Mouse (Mus musculus) megakaryocyte-erythroid progenitor cell, adult 5-6 weeks (primary cell): ENCODE data around the gene Miip. TPM values are rescaled to one million over a fixed set of nuclear protein-coding genes. Genes with fewer than 3 reads are reported as not detected.

ENCODE experiments used
- ATAC-seq: replicated peaks from 2 replicates; pipeline ENCODE4 v1.8.0; 2016; ENCODE audit warnings: mild to moderate bottlenecking, inconsistent platforms; ENCODE audit not compliant: severe bottlenecking, poor library complexity, low FRiP score, low TSS enrichment
- total RNA-seq, 2 experiments: library from RNA; stranded (forward) in 1 of 2; stranded (reverse) in 1 of 2; fragments of 200-1000, 215-1000 nt in 1 of 2; fragments of >200 nt in 1 of 2; fragmentation: Nextera tagmentation in 1 of 2; gene quantifications; 2 replicates each; pipeline ENCODE4 v1.2.3; 2014 to 2017

Miip gene
- total RNA-seq (2014; fragmentation: Nextera tagmentation) = 48.9 and 75.8 TPM in 2 replicates
- total RNA-seq (2017) = 30.4 and 36.7 TPM in 2 replicates

DNA sequence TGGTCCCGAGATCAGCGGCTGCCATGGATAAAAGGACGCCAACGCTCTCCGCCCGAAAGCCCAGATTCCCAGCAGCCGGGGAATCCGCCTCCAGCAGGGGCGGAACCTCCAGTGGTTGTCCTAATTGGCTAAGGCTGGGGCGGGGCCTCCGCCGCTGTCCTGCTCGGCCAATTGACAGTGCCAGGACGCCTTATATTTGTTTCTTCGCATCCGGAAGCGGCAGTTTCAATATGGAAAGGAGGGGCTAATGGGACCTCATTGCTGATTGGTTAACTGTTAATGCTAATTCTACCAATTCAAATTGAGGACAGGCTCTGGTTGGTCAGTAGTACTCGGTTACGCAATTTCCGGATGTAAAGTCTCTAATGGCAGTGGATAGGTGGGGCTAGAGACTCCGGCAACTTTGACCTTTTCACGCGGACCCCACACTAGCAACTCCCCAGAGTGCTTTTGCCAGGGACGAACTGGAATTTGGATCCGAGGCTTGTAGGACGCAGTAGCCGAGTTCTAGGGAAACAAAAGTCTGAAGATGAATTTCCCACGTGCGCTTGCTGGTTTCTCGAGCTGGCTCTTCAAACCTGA lies at the start of gene Miip, which contains the start of gene Fv1:
Miip (minus strand) TSS at position 367 of the 582 bp plus-strand sequence.
Fv1 (plus strand) TSS at position 530 of the 582 bp plus-strand sequence.
- ATAC-seq = peak; percentile 91

DNA sequence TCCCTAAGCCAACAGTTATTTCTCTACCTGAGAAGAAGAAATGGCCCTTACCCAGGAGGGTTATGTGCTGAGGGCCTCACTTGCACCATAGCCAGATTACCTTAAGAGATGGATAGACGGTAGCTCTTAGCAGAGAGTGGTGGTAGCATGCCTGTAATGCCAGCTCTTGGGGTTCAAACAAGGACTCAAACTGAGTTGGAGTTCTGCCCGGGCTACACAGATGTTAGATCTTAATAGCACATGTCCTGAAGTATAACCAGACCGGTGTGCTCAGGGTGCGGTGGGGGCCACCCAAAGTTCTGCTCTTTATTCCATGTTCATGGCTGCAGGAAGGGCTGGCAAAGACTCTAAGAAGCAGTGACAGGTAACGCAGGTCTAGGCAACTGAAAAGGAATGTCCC lies 40.9 kb upstream of the Miip start:
- no peak for ATAC-seq

DNA sequence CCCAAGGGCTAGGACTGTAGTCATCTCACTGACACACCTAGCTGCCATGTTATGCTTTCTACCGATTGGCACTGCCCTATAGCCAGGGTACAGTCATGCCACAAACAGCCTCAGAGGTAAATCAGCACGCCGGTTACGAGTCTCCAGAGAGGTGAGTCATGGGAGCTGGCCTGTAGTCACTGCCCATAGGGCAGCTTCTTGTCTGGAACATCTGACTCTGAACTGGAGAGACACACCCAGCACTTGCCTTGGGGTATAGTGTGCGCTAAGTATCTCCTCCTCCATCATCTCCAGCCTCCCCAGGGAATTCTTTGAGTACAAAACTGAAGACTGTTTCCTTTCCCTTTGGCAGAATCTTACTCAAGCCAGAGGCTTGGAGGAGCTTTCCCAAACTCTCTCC lies 37.6 kb upstream of the Miip start:
- ATAC-seq = no peak

DNA sequence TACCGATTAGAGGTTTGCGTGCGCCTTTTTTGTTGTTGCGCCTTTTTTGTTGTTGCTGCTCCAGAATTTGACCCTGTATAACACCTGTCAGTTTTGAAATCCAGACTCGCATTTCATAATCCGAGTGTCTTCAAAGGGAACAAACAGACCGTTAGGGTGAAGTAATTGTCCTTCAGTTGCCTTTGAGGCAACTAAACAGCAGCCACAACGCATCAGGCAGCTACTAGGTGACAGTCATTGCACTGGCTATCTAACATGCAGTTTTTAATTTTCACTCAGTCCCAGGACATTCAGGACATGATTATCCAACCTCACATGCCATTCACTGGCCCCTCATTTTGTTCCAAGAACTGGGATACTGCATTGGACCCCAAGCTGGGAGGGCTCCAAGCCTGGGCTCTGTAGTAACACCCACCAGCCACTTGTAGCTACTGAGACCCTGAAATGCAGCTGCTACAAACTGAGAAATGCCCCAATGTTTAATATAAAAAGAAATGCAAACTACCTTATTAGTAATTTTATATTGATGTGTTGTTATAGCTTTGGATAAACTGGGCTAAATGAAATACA lies 36.6 kb upstream of the Miip start:
- ATAC-seq = no peak

DNA sequence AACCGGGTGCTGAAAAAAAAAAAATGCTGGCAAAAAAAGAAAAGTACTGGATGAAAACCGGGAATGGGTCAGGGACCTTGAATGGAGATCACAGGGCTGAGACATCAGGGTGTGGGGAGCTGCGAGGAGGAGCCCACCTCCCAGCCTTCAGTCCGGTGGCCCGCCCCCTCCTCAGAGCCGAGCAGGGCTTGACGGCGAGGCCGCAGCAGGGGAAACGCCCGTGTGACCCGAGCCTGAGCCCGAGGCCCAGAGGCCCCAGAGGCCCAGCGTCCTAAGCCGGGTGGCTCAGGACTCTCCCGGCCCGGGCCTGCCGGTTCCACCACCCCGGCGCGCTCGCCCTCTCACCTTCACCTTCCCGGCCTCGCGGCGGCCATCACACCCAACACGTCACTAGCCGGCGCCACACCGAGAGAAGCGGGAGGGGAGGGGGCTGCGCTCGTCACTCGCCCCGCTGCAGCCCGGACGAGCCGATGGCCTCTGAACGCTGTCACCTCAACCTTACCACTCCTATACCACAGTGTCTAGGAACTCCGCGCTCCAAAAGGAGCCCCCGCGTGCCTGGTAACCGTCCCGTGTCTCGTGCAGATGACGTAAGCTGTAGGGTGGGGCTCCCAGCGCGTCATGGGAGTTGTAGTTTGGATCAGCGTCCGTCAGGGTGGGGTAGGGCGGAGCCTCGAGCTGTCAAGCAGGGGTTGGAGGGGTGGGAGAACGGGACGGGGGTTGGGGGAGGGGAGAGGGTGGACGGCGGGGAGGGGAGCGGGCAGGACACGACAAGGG lies 35.9 kb upstream of the Miip start, which contains the start of gene Mfn2:
Mfn2 (minus strand) TSS at position 392 of the 777 bp plus-strand sequence.
- peak; percentile 91 for ATAC-seq

DNA sequence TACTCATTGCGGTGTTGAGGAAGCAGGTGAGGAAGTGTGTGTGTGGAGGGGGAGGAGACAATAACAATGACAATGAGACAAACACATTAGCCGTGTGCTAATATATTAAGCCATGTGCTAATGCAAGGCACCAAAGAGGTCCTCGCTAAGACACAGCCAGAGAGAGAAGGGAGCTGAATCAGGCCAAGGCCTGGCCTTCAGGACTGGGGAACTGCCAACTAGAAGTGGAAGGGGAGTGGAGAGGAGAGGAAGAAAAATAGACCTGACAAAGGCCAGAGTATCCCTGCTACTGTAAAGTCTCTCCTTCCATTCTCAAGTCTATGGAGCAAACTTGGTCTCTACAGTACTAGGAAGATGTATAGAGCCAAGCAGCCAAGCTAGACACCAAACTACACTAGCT lies 35.0 kb upstream of the Miip start:
- no peak for ATAC-seq

DNA sequence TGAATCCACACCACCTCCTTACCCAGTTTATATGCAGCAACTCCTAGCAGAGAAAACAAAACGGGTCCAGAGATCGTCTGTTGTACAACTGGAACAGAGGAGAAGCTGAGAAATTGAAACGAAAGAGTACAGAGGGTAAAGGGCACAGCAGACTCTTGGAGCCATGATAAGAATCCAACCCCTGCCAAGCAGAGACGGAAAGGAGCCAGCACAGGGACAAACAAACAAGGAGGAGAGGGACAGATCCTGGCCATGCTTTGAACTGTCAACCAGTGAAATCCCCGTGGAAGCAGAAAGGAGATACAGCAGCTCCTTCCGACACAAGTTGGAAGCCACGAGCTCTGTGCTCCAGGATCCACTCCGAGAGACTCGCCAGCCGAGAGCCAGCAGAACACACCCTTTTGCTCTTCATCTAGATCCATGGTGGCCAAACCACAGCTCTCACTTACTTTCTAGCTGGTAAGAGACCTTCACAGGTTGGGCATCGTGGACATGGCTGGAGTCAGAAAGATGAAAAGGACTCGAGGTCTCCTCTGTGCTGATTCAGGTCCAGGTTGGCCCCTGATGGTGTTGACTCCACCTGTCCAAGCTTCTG lies 34.4 kb upstream of the Miip start:
- ATAC-seq = no peak

DNA sequence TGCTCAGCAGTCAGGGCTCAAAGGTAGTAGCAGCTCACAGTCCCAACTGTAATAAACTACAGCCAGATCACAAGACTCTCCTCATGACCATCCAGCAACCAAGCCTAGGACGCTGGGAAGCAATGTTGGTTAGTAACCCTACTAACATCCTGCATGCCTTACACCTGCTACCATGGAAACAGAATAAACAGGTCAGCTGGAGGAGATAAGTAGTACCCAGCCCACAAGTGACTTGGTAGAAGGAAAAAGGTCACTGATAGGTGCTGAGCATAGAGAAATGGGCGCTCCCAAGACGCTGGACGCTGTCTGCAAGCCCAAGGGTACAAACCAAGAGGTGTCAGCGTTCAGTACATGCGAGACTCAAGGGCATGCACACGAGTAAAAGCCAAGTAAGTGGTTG lies 31.8 kb upstream of the Miip start:
- ATAC-seq = no peak

DNA sequence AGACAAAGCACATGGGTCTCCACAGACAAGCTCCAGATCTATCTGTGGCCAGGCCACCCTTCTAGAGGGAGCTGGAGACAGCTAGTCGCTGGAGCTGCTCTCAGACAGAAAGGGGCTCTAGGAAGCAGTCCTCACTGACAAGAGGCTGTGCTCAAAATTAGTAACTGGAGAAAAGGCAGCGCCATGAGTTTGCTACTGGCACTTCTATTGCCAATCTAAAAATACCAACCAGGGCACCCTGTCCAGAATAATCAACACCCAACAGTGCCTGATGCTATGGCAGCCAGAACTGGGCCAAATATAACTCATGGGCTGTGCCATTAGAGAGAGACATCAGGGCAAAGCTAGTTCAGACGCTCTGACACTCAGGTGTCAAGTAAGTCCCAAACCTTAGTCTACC lies 28.7 kb upstream of the Miip start:
- ATAC-seq = no peak

DNA sequence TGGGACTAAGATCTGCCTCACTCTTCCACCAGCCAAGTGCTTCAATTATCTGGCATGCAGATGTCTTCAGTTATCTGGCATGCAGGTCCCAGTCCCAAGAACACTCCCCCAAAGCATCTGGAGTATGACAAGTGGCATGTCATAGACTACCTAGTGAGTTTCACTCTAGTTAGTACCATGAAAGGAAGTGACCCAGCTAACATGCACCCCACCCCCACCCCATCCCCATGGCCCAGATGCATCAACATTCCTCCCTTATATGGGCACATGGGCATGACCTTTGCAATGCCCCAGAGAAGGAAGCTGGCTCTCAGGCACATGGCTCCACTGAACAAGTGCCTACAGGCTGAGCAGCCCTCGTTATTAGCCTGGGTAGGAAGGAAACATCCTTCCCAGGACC lies 27.8 kb upstream of the Miip start:
- ATAC-seq = no peak

DNA sequence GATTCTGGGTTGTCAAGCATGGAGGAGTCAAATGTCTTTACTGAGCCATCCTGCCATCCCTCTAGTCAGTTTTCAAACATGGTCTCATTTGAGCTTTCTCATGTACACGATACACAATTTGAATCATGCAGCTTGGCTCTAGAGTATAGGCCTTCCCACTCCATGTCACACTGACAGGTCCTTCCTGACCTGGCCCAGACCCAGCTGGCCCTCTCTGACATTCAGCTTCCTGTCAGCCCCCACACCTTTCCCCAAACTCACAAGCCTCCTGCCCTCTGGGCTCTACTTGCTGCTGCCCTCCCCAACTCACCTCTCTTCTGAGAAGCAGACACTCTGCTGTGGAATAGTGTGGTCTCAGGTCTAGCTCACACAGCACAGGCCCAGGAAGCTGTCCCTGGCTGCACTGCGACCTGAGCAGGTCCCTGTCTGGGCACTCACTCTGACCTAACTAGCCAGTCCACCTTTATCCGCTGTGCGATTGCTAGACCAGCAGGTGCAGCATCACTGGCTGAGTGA lies 27.3 kb upstream of the Miip start:
- ATAC-seq = no peak

DNA sequence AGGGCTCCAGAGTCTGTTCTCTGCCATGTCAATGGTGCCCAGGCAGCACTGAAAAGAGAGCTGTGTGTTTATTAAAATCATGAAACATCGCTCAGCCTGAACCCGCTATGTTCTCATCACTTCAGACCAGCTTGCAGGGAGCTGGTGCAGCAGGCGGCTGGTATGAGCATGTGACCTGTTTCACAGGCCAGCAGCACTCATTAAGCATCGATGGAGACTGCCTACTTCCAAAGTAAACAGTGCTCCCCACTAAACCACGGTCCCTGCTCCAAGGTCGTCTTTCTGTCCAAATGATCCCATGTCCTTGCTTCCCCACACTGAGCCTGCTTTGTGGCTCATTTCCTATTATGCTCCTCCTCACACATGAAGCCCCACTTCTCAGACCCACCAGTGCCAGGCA lies 21.7 kb upstream of the Miip start:
- ATAC-seq = no peak

DNA sequence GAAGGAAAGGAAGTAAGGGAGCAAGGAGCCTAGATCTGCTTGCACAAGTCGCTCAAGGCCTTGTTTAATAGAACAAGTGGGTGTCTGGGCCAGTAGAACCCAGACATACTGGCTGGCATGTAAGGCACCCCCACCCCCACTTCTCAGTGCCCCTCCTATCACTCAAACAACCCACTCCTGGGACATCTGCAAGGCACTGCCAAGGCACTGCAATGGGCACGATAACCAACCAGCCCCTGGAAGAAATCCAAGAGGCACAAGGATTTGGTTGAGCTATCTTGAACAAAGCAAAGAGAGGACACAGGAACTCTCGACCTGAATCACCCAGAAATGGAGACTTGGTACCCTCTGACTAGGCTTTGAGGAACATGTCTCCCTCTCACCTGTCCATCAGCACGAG lies 19.6 kb upstream of the Miip start:
- peak; percentile 89 for ATAC-seq

DNA sequence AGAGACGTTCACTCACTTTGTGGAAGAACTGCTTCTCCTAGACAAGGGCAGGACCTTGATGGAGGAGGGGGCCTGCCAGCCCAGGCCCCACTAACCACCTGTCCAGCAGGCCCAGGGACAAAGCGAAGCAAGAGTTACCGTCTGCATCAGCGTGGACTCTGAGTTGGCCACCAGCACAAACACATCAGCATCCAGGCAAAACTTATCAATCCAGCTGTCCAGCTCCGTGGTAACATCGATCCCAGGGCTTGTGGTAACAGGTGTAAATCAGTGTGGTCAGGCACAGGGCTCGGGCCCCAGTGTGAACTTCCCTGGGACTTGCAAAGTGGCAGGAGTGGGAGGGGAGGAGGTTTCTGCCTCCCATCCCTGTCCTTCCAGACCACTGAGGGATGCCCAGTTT lies 18.7 kb upstream of the Miip start:
- ATAC-seq = no peak

DNA sequence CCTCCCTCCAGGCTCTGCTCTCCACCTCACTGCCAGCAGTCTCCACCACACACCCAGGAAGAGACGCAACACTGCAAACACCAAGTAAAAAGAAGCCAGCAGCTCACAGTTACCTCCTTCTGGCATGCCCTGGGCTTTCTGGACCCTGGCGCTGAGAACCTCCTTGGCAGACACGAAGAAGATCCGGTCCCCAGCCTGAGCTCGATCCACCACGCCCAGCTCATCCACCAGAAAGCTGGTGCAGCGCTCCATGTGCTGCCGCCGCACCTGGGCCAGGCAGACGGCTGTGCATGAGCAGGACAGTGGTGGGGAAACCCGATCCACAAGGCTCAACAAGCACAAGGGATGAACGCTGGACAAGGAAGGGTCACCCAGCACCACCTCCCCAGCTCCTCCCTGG lies 17.5 kb upstream of the Miip start:
- ATAC-seq = no peak

DNA sequence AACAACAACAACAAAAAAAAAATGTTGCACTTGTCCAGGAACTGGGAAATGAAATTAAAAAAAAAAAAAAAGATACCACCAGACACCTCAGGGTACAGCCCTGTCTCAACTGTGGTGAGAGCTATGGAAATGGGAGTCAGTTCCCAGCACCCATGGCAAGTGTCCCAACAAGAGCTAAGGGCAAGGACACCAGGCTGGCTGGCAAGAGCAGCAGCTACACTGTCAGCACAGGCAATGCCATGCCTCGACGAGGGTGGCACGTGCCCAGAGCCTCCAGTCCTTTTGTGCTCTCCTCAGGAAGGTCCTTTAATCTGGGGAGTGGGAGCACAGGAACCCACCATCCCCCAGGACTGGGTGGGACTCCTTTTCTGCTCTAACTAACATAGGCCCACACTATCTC lies 15.5 kb upstream of the Miip start:
- no peak for ATAC-seq

DNA sequence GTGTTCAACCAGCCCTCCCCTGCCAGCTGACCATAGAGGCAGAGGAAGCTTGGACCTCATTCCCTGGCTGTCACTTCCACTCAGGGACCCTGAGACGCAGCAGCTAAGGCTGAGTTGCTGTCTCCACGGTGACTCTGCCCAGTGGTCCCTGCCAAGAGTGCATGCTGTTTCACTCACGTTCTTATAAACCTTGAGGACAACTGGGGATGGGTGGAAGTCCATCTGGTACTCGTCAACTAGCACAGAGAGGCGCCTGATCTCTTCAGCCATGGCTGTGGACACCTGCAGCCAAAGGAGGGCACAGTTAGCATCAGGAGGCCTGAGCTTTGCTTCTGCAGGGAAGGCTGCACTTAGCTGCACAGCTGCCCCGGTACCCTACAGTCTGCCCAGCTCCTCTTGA lies 14.4 kb upstream of the Miip start:
- ATAC-seq = no peak

DNA sequence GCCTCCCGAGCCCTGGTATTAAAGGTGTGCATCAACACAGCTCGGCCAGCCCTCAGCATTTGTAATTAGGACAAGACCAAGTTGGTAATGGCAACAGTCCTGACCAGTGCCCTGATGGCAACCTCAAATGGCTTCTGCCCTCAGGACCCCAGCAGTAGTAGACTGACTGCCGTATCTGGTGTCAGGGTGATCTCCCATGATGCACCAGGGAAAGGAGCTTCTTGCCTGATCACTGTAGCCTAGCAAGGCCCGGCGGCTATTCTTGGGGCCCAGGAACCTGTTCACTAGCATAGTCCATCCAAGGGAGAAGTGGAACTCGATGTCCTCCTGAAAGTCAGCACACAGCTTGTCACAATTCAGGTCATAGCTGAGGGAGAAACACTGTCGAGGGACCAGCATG lies 13.2 kb upstream of the Miip start:
- no peak for ATAC-seq

DNA sequence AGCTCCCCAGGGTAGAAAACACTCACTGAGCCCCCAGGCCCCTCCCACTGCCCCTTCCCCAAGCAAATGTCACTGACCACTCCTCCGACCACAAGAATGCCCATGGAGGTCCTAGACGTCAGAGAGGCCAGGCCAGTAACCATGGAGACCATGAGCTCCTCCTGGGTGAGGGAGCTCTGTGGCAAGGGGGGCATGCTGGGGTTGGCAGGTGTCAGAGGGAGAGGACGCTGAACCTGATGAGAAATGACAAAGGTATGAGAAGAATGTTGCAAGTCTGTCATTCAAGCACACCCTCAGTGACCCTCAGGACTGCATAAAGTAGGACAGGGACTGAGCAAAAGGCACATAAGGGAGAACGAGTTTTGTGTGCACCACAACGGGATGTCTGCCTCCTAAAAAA lies 11.2 kb upstream of the Miip start:
- ATAC-seq = no peak

DNA sequence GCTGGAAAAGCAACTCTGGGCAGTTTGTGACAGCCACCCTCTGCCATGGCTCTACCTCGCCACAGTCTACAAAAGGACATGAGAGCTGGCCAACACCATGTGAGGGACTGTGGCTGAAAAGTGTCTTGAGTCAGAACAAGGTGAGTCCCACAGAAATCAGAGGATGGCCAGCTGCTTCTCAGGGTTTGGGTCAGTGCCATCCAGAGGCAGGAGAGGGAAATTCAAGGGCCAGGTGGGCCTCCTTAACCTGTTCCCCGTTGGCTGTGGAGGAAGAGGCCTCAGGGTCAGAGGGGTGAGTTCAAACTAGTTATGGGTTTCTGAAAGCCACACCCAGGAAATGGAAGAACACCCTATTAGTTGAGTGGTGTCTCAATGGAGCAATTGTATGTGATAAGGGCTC lies 10.8 kb upstream of the Miip start:
- no peak for ATAC-seq
